In the genomic region with DNA sequence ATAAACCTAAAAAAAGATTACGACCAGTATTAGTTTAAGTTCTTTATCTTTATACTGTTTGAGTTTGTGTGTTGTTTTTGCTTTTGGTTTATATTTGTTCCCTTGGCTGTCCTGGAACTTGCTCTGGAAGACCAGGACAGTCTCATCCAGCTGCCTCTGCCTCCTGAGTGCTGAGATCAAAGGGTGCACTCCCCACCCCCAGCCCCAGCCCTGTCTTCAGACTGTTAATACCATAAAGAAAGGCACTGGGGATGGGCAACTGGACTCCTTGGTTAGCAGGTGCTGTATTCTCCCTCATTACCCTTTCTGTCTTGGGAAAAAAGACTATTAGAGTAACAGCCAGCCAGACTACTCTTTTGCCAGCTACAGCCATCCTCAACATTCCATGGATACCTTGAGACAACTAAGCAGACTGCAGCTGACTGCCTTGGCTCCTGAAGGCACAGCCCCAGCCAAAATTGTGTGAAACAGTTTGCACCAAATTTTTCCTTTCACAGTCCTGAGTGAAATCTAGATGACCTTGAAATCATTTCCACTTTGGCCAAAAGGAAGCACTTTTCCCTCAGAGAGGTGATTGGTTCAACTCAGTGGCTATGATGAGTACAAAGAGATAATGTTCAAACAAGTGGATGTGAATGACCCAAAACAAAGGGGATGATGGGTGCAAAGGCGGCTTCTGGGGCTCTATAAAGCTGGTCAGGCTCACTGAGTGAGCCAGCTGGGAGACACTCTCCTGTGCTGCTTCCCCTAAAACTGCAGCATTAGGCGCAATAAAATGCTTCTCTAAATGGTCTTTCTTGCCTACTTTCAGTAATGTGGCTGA, we compare ENCODE assay signal across 7 mouse cellular contexts. TPM values are rescaled to one million over a fixed set of nuclear protein-coding genes. Genes with fewer than 3 reads are reported as not detected.
DNase-seq lines count a peak whose midpoint lies in the region; ATAC-seq and TF ChIP-seq lines count a peak whose summit lies in the region.

No protein-coding gene starts in this region.

- DNase-seq in Muller cell, postnatal 12 days (ENCODE audit: inconsistent ontology term), result peak; percentile 90
- DNase-seq in brain, embryonic 14.5 days (ENCODE audit: low read depth), result peak; percentile 49
- DNase-seq in kidney, postnatal 10 days, result peak; percentile 26
- no peak for DNase-seq in urinary bladder, adult 18-20 months (ENCODE audit: low spot score in 2 of 2)

- peaks cover 96% of the 10 kb centered on the region for H3K79me2 ChIP-seq in myocyte (ENCODE audit: control insufficient read depth, insufficient read depth)

- no peaks in the 10 kb centered on the region for H3K36me3 ChIP-seq in heart, embryonic 11.5 days (ENCODE audit: control insufficient read depth, insufficient read depth, low read length)
- no peaks in the 10 kb centered on the region for H3K36me3 ChIP-seq in myocyte (ENCODE audit: control insufficient read depth, insufficient read depth)

- 0 out of 2 replicates have a peak overlapping the region, but pooled peaks have one; percentile 59 for H3K9ac ChIP-seq in heart, embryonic 11.5 days (ENCODE audit: low read depth, low read length)

- peaks cover 17% of the 10 kb centered on the region for H3K4me1 ChIP-seq in heart, embryonic 11.5 days (ENCODE audit: control insufficient read depth, insufficient read depth, low read length)

- H3ac ChIP-seq in myocyte (ENCODE audit: control insufficient read depth, insufficient read length), result no peak overlapping the region

- WGBS in heart, embryonic 11.5 days (ENCODE audit: insufficient replicate concordance), result 72% methylated on average over 3 of the region's 3 CpGs

- no peaks in the 10 kb centered on the region for H3K27me3 ChIP-seq in heart, embryonic 11.5 days (ENCODE audit: control insufficient read depth, insufficient read depth, low read length)
- no peaks in the 10 kb centered on the region for H3K27me3 ChIP-seq in myocyte (ENCODE audit: control insufficient read depth, insufficient read depth, insufficient read length)

- no peak overlapping the region for H3K4me3 ChIP-seq in heart, embryonic 11.5 days (ENCODE audit: low read depth, low read length)
- no peak overlapping the region for H3K4me3 ChIP-seq in myocyte

- no peaks in the 10 kb centered on the region for H3K9me3 ChIP-seq in heart, embryonic 11.5 days (replicated peaks; ENCODE audit: control insufficient read depth, low read length)

- TF ChIP-seq POLR2A in brain, embryonic 14.5 days (IDR thresholded peaks at IDR 0.05; ENCODE audit: borderline replicate concordance, extremely low read depth, insufficient read depth, insufficient read length, poor library complexity, severe bottlenecking), result no peak
- TF ChIP-seq POLR2A in myocyte (IDR thresholded peaks at IDR 0.05; ENCODE audit: insufficient read length, low read depth), result no peak

- no peak for ATAC-seq in heart, embryonic 11.5 days (replicated peaks; ENCODE audit: insufficient number of reproducible peaks, low FRiP score, low TSS enrichment)
- no peak for ATAC-seq in monocyte, adult 5-6 weeks (replicated peaks; ENCODE audit: insufficient number of reproducible peaks, low FRiP score, low TSS enrichment, poor library complexity, severe bottlenecking)

- peak overlapping the region; percentile 77 for H3K27ac ChIP-seq in heart, embryonic 11.5 days (ENCODE audit: low read depth, low read length)

- peak overlapping the region; percentile 27 for H3K4me2 ChIP-seq in heart, embryonic 11.5 days
- peak overlapping the region; percentile 56 for H3K4me2 ChIP-seq in myocyte (ENCODE audit: low read depth)

- no peak for TF ChIP-seq CTCF in brain, embryonic 14.5 days (IDR thresholded peaks at IDR 0.05; ENCODE audit: borderline replicate concordance, extremely low read depth, insufficient read depth, insufficient read length)

TF ChIP-seq in myocyte, 11 proteins besides CTCF, POLR2A, EP300 and RAD21:
- TF ChIP-seq TCF12 (IDR thresholded peaks at IDR 0.05; ENCODE audit: insufficient read depth, poor library complexity, severe bottlenecking) (peak; percentile 35), MYOG (IDR thresholded peaks at IDR 0.05; ENCODE audit: control insufficient read depth in 1 of 3, insufficient read depth in 1 of 3, insufficient read length in 2 of 3, low read depth in 2 of 3) (peak in 1 of 3 experiments; percentile 35), MAX (IDR thresholded peaks at IDR 0.05; ENCODE audit: low read depth) (no peak), CEBPB (IDR thresholded peaks at IDR 0.05; ENCODE audit: insufficient read depth, poor library complexity, severe bottlenecking) (no peak), E2F4 (IDR thresholded peaks at IDR 0.05; ENCODE audit: insufficient read depth) (no peak), POLR2AphosphoS2 (IDR thresholded peaks at IDR 0.05; ENCODE audit: insufficient read length, low read depth) (no peak), TCF3 (IDR thresholded peaks at IDR 0.05; ENCODE audit: insufficient read length, low read depth) (no peak), MYOD1 (IDR thresholded peaks at IDR 0.05; ENCODE audit: control insufficient read depth in 1 of 3, insufficient read length in 2 of 3, low read depth in 2 of 3) (peak in 2 of 3 experiments; percentile 21 to 48), REST (IDR thresholded peaks at IDR 0.05; ENCODE audit: insufficient read depth, insufficient read length) (no peak), USF1 (IDR thresholded peaks at IDR 0.05; ENCODE audit: low read depth) (no peak), SRF (IDR thresholded peaks at IDR 0.05; ENCODE audit: control insufficient read depth, insufficient read length, low read depth) (no peak)

RNA-seq across cellular contexts. Expression of a gene that starts 30.8 kb away (rescaled TPM):
- polyA plus RNA-seq in brain, embryonic 14.5 days (2012; rRNA removed), result 67.6 and 94.2 TPM in 2 replicates
- 79.6 and 85.3 TPM in 2 replicates for polyA plus RNA-seq in heart, embryonic 11.5 days (2014; fragmentation: Nextera tagmentation; extraction: Ambion mirVana)
- 71.2 TPM for polyA plus RNA-seq in myocyte (2012; fragmentation: generic; extraction: Trizol)
- total RNA-seq in monocyte, adult 5-6 weeks (2017), result 31.5 to 57.2 TPM (median 39.3 TPM) in 3 replicates

RNA-seq across cellular contexts. Expression of a gene that starts 59.2 kb away (rescaled TPM):
- 111 and 135 TPM in 2 replicates for polyA plus RNA-seq in brain, embryonic 14.5 days (2012; rRNA removed)
- 200 and 209 TPM in 2 replicates for polyA plus RNA-seq in heart, embryonic 11.5 days (2014; fragmentation: Nextera tagmentation; extraction: Ambion mirVana)
- 57.9 TPM for polyA plus RNA-seq in myocyte (2012; fragmentation: generic; extraction: Trizol)
- total RNA-seq in monocyte, adult 5-6 weeks (2017), result 18.9 to 40.3 TPM (median 27.6 TPM) in 3 replicates

Comparison
In these comparisons a context has a peak if more than half of its experiments do, and no peak if none do; other contexts are left out.
1. DNase-seq: peak in Muller cell, postnatal 12 days (single experiment), brain, embryonic 14.5 days (single experiment) and kidney, postnatal 10 days (single experiment); none in urinary bladder, adult 18-20 months (0 of 2).